In the genomic region with DNA sequence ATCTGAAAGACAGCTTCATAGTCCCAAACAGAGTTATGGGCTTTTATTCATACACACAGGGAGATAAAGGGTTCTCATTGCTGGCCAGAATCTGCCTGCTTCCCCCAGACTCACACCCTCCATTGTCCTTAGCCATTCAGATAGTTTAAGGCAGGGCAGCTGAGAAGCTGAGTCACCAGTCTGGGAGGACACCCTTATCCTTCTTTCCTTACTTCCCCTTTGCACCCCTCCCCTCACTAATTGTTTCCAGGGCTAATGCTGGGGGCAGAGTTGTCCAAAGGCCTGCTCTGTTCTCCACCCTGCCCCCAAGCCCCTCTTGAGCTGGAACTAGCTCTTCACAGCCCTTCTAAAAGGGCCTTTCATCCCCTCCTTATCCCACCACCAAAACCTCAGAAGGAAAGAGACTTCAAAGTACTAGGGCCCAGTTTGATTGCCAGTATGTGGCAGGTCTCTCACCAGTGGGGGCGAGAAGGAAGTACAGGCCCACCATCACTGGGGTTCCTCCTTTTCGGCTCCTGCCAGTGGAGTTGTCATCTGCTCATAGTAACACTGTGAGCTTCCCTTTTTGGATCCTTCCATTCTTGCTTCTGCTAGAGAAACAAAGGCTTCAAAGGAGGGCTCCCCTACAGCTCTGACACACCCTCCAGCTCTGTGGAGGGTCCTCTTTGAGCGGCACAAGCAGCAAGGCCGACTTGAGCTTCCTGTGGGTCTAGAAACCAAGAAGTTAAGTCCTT, we compare ENCODE assay signal across 13 mouse cellular contexts. TPM values are rescaled to one million over a fixed set of nuclear protein-coding genes. Genes with fewer than 3 reads are reported as not detected.
DNase-seq lines count a peak whose midpoint lies in the region; ATAC-seq lines count a peak whose summit lies in the region.
"Had no signal": no experiment of that assay in that cellular context is flagged by ENCODE, and none has a peak within 500 bp of the region (broad histone marks: within the 10 kb centered on the region; RNA-seq: fewer than 3 reads in every experiment).

No protein-coding gene starts in this region.

- 15% methylated on average over 4 of the region's 4 CpGs for WGBS in liver, embryonic 15.5 days (ENCODE audit: insufficient replicate concordance)
- WGBS in liver, embryonic 11.5 days: 33% methylated on average over 4 of the region's 4 CpGs
- WGBS in embryonic facial prominence, embryonic 10.5 days: 51% methylated on average over 4 of the region's 4 CpGs

- no peaks in the 10 kb centered on the region; the same call in 1 of the 2 replicates for H3K9me3 ChIP-seq in liver, embryonic 15.5 days (replicated peaks)
- H3K9me3 ChIP-seq in liver, embryonic 11.5 days (ENCODE audit: control insufficient read depth, low read length): no peaks in the 10 kb centered on the region
- H3K9me3 ChIP-seq in embryonic facial prominence, embryonic 10.5 days: peaks cover 2% of the 10 kb centered on the region; the same call in 1 of the 2 replicates
- H3K9me3 ChIP-seq: forebrain, embryonic 13.5 days had no signal

- H3K36me3 ChIP-seq in liver, embryonic 15.5 days (replicated peaks): no peaks in the 10 kb centered on the region
- H3K36me3 ChIP-seq in liver, embryonic 11.5 days (ENCODE audit: control insufficient read depth, insufficient read depth, low read length): no peaks in the 10 kb centered on the region
- no peaks in the 10 kb centered on the region for H3K36me3 ChIP-seq in embryonic facial prominence, embryonic 10.5 days (replicated peaks)
- H3K36me3 ChIP-seq: midbrain, embryonic 13.5 days had no signal

- H3K27ac ChIP-seq in liver, embryonic 15.5 days (replicated peaks): peak overlapping the region; percentile 42; the same call in 1 of the 2 replicates
- no peak overlapping the region; the same call in 1 of the 2 replicates for H3K27ac ChIP-seq in liver, embryonic 11.5 days (ENCODE audit: low read depth, low read length)
- peak overlapping the region; percentile 30; the same call in 1 of the 2 replicates for H3K27ac ChIP-seq in embryonic facial prominence, embryonic 10.5 days (replicated peaks)
- H3K27ac ChIP-seq: forebrain, embryonic 13.5 days; midbrain, embryonic 13.5 days had no signal

- H3K4me3 ChIP-seq in liver, embryonic 15.5 days (replicated peaks): no peak overlapping the region
- no peak overlapping the region for H3K4me3 ChIP-seq in liver, embryonic 11.5 days (ENCODE audit: low read depth, low read length)
- H3K4me3 ChIP-seq in embryonic facial prominence, embryonic 10.5 days: no peak overlapping the region
- H3K4me3 ChIP-seq: forebrain, embryonic 13.5 days; midbrain, embryonic 13.5 days had no signal

- 0 out of 2 replicates have a peak, but pooled peaks have one; percentile 31 for ATAC-seq in liver, embryonic 15.5 days (ENCODE audit: insufficient read depth)
- ATAC-seq in liver, embryonic 11.5 days (replicated peaks; ENCODE audit: low FRiP score): no peak
- peak; percentile 56 for ATAC-seq in monocyte, adult 5-6 weeks (replicated peaks; ENCODE audit: insufficient number of reproducible peaks, low FRiP score, low TSS enrichment, poor library complexity, severe bottlenecking)
- ATAC-seq: forebrain, embryonic 13.5 days; midbrain, embryonic 13.5 days had no signal

- DNase-seq in liver, embryonic 11.5 days (ENCODE audit: low spot score): no peak
- peak; percentile 70 for DNase-seq in NIH3T3 (ENCODE audit: low read depth)
- no peak for DNase-seq in embryonic facial prominence, embryonic 10.5 days (ENCODE audit: low spot score)
- DNase-seq in cerebellum, postnatal 36 days: no peak
- no peak for DNase-seq in thymus, adult 18-20 months
- DNase-seq: cerebellum, adult 11-12 months; heart, postnatal 14 days; lung, postnatal 14 days; right cerebral cortex, postnatal 25 days had no signal

- H3K27me3 ChIP-seq in liver, embryonic 15.5 days: no peaks in the 10 kb centered on the region
- H3K27me3 ChIP-seq in liver, embryonic 11.5 days (replicated peaks; ENCODE audit: control insufficient read depth, insufficient read depth, low read length): no peaks in the 10 kb centered on the region
- H3K27me3 ChIP-seq in embryonic facial prominence, embryonic 10.5 days (replicated peaks; ENCODE audit: low read depth, poor library complexity, severe bottlenecking): no peaks in the 10 kb centered on the region
- H3K27me3 ChIP-seq: forebrain, embryonic 13.5 days; midbrain, embryonic 13.5 days had no signal

- H3K4me2 ChIP-seq in liver, embryonic 15.5 days: no peak overlapping the region
- H3K4me2 ChIP-seq in liver, embryonic 11.5 days: no peak overlapping the region
- H3K4me2 ChIP-seq: forebrain, embryonic 13.5 days; midbrain, embryonic 13.5 days had no signal

- H3K4me1 ChIP-seq in liver, embryonic 15.5 days (replicated peaks): no peaks in the 10 kb centered on the region
- H3K4me1 ChIP-seq in liver, embryonic 11.5 days (replicated peaks; ENCODE audit: control insufficient read depth, insufficient read depth, low read length): no peaks in the 10 kb centered on the region
- H3K4me1 ChIP-seq in embryonic facial prominence, embryonic 10.5 days: peaks cover 19% of the 10 kb centered on the region

- H3K9ac ChIP-seq in liver, embryonic 15.5 days: no peak overlapping the region
- H3K9ac ChIP-seq in liver, embryonic 11.5 days (ENCODE audit: low read depth, low read length): no peak overlapping the region
- H3K9ac ChIP-seq: forebrain, embryonic 13.5 days; midbrain, embryonic 13.5 days had no signal

RNA-seq across cellular contexts. Expression of a gene that starts 24.3 kb away (rescaled TPM):
- 0.71 and 0.75 TPM in 2 replicates for polyA plus RNA-seq in liver, embryonic 15.5 days (2015; fragmentation: Nextera tagmentation; extraction: Ambion mirVana)
- 5.2 and 6.2 TPM in 2 replicates for polyA plus RNA-seq in liver, embryonic 11.5 days (2014; fragmentation: Nextera tagmentation; extraction: Ambion mirVana)
- 20.5 and 21.4 TPM in 2 replicates for polyA plus RNA-seq in embryonic facial prominence, embryonic 10.5 days (2016; fragmentation: Nextera tagmentation; extraction: Ambion mirVana)
- total RNA-seq in monocyte, adult 5-6 weeks (2017): 4.5 to 7.1 TPM (median 5.0 TPM) in 3 replicates
